Comparison of ENCODE assay signal across 17 mouse cellular contexts in genomic region chr11:101486126-101486525, GRCm38 (mm10). TPM values are rescaled to one million over a fixed set of nuclear protein-coding genes. Genes with fewer than 3 reads are reported as not detected.
DNase-seq lines count a peak whose midpoint lies in the region; ATAC-seq and TF ChIP-seq lines count a peak whose summit lies in the region.
"Had no signal": no experiment of that assay in that cellular context is flagged by ENCODE, and none has a peak within 500 bp of the region (broad histone marks: within the 10 kb centered on the region; RNA-seq: fewer than 3 reads in every experiment).

No protein-coding gene starts in this region.

- ATAC-seq in heart, embryonic 11.5 days (replicated peaks; ENCODE audit: insufficient number of reproducible peaks, low FRiP score, low TSS enrichment): no peak
- no peak for ATAC-seq in midbrain, postnatal 0 days (ENCODE audit: low FRiP score)
- ATAC-seq in liver, embryonic 16.5 days (ENCODE audit: low read depth): no peak
- no peak for ATAC-seq in midbrain, embryonic 16.5 days
- ATAC-seq in CD4-positive, CD25-positive, alpha-beta regulatory T cell, adult 4 months: no peak

- no peak overlapping the region for H3K4me3 ChIP-seq in heart, embryonic 11.5 days (ENCODE audit: low read depth, low read length)
- no peak overlapping the region for H3K4me3 ChIP-seq in midbrain, embryonic 10.5 days
- no peak overlapping the region for H3K4me3 ChIP-seq in midbrain, postnatal 0 days (ENCODE audit: low read depth, low read length)
- H3K4me3 ChIP-seq in liver, embryonic 16.5 days (ENCODE audit: low read depth, low read length): no peak overlapping the region
- H3K4me3 ChIP-seq in midbrain, embryonic 16.5 days (ENCODE audit: low read depth, low read length): no peak overlapping the region
- H3K4me3 ChIP-seq: limb, embryonic 15.5 days; neural tube, embryonic 13.5 days had no signal

- peaks cover 8% of the 10 kb centered on the region for H3K36me3 ChIP-seq in heart, embryonic 11.5 days (ENCODE audit: control insufficient read depth, insufficient read depth, low read length)
- peaks cover 48% of the 10 kb centered on the region for H3K36me3 ChIP-seq in midbrain, embryonic 10.5 days
- no peaks in the 10 kb centered on the region for H3K36me3 ChIP-seq in midbrain, postnatal 0 days (ENCODE audit: insufficient read depth, low read length)
- H3K36me3 ChIP-seq in liver, embryonic 16.5 days (ENCODE audit: control insufficient read depth, insufficient read depth): peaks cover 19% of the 10 kb centered on the region; the same call in 1 of the 2 replicates
- H3K36me3 ChIP-seq in midbrain, embryonic 16.5 days (ENCODE audit: control insufficient read depth, insufficient read depth, low read length): no peaks in the 10 kb centered on the region
- H3K36me3 ChIP-seq: neural tube, embryonic 13.5 days had no signal

- no peaks in the 10 kb centered on the region for H3K9me3 ChIP-seq in heart, embryonic 11.5 days (replicated peaks; ENCODE audit: control insufficient read depth, low read length)
- H3K9me3 ChIP-seq in midbrain, embryonic 10.5 days (replicated peaks): no peaks in the 10 kb centered on the region
- H3K9me3 ChIP-seq in midbrain, postnatal 0 days (ENCODE audit: low read length): no peaks in the 10 kb centered on the region
- no peaks in the 10 kb centered on the region for H3K9me3 ChIP-seq in liver, embryonic 16.5 days (replicated peaks; ENCODE audit: control insufficient read depth, low read length)
- H3K9me3 ChIP-seq in midbrain, embryonic 16.5 days (replicated peaks; ENCODE audit: control insufficient read depth, low read length, poor library complexity, severe bottlenecking): no peaks in the 10 kb centered on the region
- H3K9me3 ChIP-seq: limb, embryonic 15.5 days; neural tube, embryonic 13.5 days had no signal

- H3K4me1 ChIP-seq in heart, embryonic 11.5 days (ENCODE audit: control insufficient read depth, insufficient read depth, low read length): peaks cover 22% of the 10 kb centered on the region
- H3K4me1 ChIP-seq in midbrain, embryonic 10.5 days: peaks cover 25% of the 10 kb centered on the region
- no peaks in the 10 kb centered on the region for H3K4me1 ChIP-seq in midbrain, postnatal 0 days (ENCODE audit: insufficient read depth, low read length)
- peaks cover 30% of the 10 kb centered on the region for H3K4me1 ChIP-seq in liver, embryonic 16.5 days (ENCODE audit: control insufficient read depth, low read depth, low read length)
- H3K4me1 ChIP-seq in midbrain, embryonic 16.5 days (ENCODE audit: control insufficient read depth, insufficient read depth, low read length): 0 out of 2 replicates have a peak, but pooled peaks cover 2% of the 10 kb centered on the region
- H3K4me1 ChIP-seq: limb, embryonic 15.5 days had no signal

- no peak for TF ChIP-seq CTCF in midbrain, postnatal 0 days (IDR thresholded peaks at IDR 0.05)

- no peak overlapping the region for H3K9ac ChIP-seq in heart, embryonic 11.5 days (ENCODE audit: low read depth, low read length)
- H3K9ac ChIP-seq in midbrain, postnatal 0 days (replicated peaks; ENCODE audit: low read length, poor library complexity, severe bottlenecking): no peak overlapping the region
- H3K9ac ChIP-seq in liver, embryonic 16.5 days (ENCODE audit: low read depth, low read length): no peak overlapping the region
- no peak overlapping the region for H3K9ac ChIP-seq in midbrain, embryonic 16.5 days (ENCODE audit: low read depth, low read length)
- H3K9ac ChIP-seq: limb, embryonic 15.5 days had no signal

- WGBS in heart, embryonic 11.5 days (ENCODE audit: insufficient replicate concordance): 53% methylated on average over 6 of the region's 6 CpGs
- 87% methylated on average over 6 of the region's 6 CpGs for WGBS in midbrain, embryonic 10.5 days
- WGBS in midbrain, postnatal 0 days: 67% methylated on average over 6 of the region's 6 CpGs
- 26% methylated on average over 6 of the region's 6 CpGs for WGBS in liver, embryonic 16.5 days (ENCODE audit: insufficient replicate concordance)
- WGBS in midbrain, embryonic 16.5 days: 72% methylated on average over 6 of the region's 6 CpGs

- no peaks in the 10 kb centered on the region for H3K27me3 ChIP-seq in heart, embryonic 11.5 days (ENCODE audit: control insufficient read depth, insufficient read depth, low read length)
- H3K27me3 ChIP-seq in midbrain, embryonic 10.5 days (ENCODE audit: low read depth, poor library complexity, severe bottlenecking): no peaks in the 10 kb centered on the region
- H3K27me3 ChIP-seq in midbrain, postnatal 0 days (ENCODE audit: insufficient read depth, low read length): no peaks in the 10 kb centered on the region
- H3K27me3 ChIP-seq in liver, embryonic 16.5 days (ENCODE audit: control insufficient read depth, insufficient read depth, low read depth, low read length): no peaks in the 10 kb centered on the region
- H3K27me3 ChIP-seq in midbrain, embryonic 16.5 days (ENCODE audit: control insufficient read depth, insufficient read depth, low read depth, low read length): no peaks in the 10 kb centered on the region
- H3K27me3 ChIP-seq: limb, embryonic 15.5 days; neural tube, embryonic 13.5 days had no signal

- H3K27ac ChIP-seq in heart, embryonic 11.5 days (ENCODE audit: low read depth, low read length): peak overlapping the region; percentile 60
- H3K27ac ChIP-seq in midbrain, embryonic 10.5 days (replicated peaks): peak overlapping the region; percentile 79; the same call in 1 of the 2 replicates
- H3K27ac ChIP-seq in midbrain, postnatal 0 days (ENCODE audit: low read depth, low read length): no peak overlapping the region
- H3K27ac ChIP-seq in liver, embryonic 16.5 days (ENCODE audit: low read length): no peak overlapping the region
- peak overlapping the region; percentile 26; the same call in 1 of the 2 replicates for H3K27ac ChIP-seq in midbrain, embryonic 16.5 days (ENCODE audit: low read length)
- H3K27ac ChIP-seq: limb, embryonic 15.5 days had no signal

- DNase-seq in heart, adult 8-10 months (ENCODE audit: low spot score): no peak
- no peak for DNase-seq in midbrain, embryonic 10.5 days (ENCODE audit: low spot score)
- no peak for DNase-seq in midbrain, postnatal 0 days (ENCODE audit: low spot score)
- no peak for DNase-seq in thymus, postnatal 10 days (ENCODE audit: low spot score in 2 of 2)
- DNase-seq: adrenal gland, postnatal 10 days; cerebellum, adult 9-11 months; embryo, embryonic 11 days; heart, postnatal 4 days; kidney, adult 11 months; kidney, postnatal 25 days; lung, postnatal 14 days had no signal

- H3K4me2 ChIP-seq in heart, embryonic 11.5 days: no peak overlapping the region; the same call in 1 of the 2 replicates
- H3K4me2 ChIP-seq in midbrain, postnatal 0 days (ENCODE audit: low read depth, low read length, poor library complexity, severe bottlenecking): no peak overlapping the region
- peak overlapping the region; percentile 44; the same call in 1 of the 2 replicates for H3K4me2 ChIP-seq in liver, embryonic 16.5 days (ENCODE audit: low read depth, low read length)
- no peak overlapping the region for H3K4me2 ChIP-seq in midbrain, embryonic 16.5 days (ENCODE audit: low read length)
- H3K4me2 ChIP-seq: limb, embryonic 15.5 days; neural tube, embryonic 13.5 days had no signal

RNA-seq across cellular contexts. Expression of gene Vat1, which starts 20.1 kb away (rescaled TPM):
- 26.5 and 31.7 TPM in 2 replicates for polyA plus RNA-seq in heart, embryonic 11.5 days (2014; fragmentation: Nextera tagmentation; extraction: Ambion mirVana)
- total RNA-seq in heart, adult 8-10 months (2022): 10 to 100 TPM; 20.6 to 23.2 (median 21.8) TPM
- polyA plus RNA-seq in midbrain, embryonic 10.5 days (2016; fragmentation: Nextera tagmentation; extraction: Ambion mirVana): 36.1 and 47.7 TPM in 2 replicates
- total RNA-seq in midbrain, postnatal 0 days (2014; rRNA removed): 313 and 334 TPM in 2 replicates
- polyA plus RNA-seq in midbrain, postnatal 0 days (2015; fragmentation: Nextera tagmentation; extraction: Ambion mirVana): 143 and 146 TPM in 2 replicates
- polyA plus RNA-seq in liver, embryonic 16.5 days (2015; fragmentation: Nextera tagmentation; extraction: Ambion mirVana): 10.2 and 12.3 TPM in 2 replicates
- 134 and 145 TPM in 2 replicates for polyA plus RNA-seq in midbrain, embryonic 16.5 days (2015; fragmentation: Nextera tagmentation; extraction: Ambion mirVana)
- polyA plus RNA-seq in CD4-positive, CD25-positive, alpha-beta regulatory T cell, adult 4 months (2017; shearing (Covaris generic)): 1 to 10 TPM; 1.1 to 1.5 TPM

RNA-seq across cellular contexts. Expression of gene Rnd2, which starts 21.3 kb away (rescaled TPM):
- polyA plus RNA-seq in heart, embryonic 11.5 days (2014; fragmentation: Nextera tagmentation; extraction: Ambion mirVana): 17.5 and 22.3 TPM in 2 replicates
- 1 to 10 TPM; 5.3 to 7.5 (median 6.2) TPM for total RNA-seq in heart, adult 8-10 months (2022)
- polyA plus RNA-seq in midbrain, embryonic 10.5 days (2016; fragmentation: Nextera tagmentation; extraction: Ambion mirVana): 38.8 and 57.7 TPM in 2 replicates
- total RNA-seq in midbrain, postnatal 0 days (2014; rRNA removed): 90.5 and 96.3 TPM in 2 replicates
- polyA plus RNA-seq in midbrain, postnatal 0 days (2015; fragmentation: Nextera tagmentation; extraction: Ambion mirVana): 95.7 and 104 TPM in 2 replicates
- 1.4 and 1.7 TPM in 2 replicates for polyA plus RNA-seq in liver, embryonic 16.5 days (2015; fragmentation: Nextera tagmentation; extraction: Ambion mirVana)
- polyA plus RNA-seq in midbrain, embryonic 16.5 days (2015; fragmentation: Nextera tagmentation; extraction: Ambion mirVana): 67.7 and 76.5 TPM in 2 replicates
- under 1 TPM in 1 of 2 experiments, not detected in 1; 0.23 TPM for polyA plus RNA-seq in CD4-positive, CD25-positive, alpha-beta regulatory T cell, adult 4 months (2017; shearing (Covaris generic))

RNA-seq across cellular contexts. Expression of gene Ifi35, which starts 37.9 kb away (rescaled TPM):
- 10.2 and 11.8 TPM in 2 replicates for polyA plus RNA-seq in heart, embryonic 11.5 days (2014; fragmentation: Nextera tagmentation; extraction: Ambion mirVana)
- total RNA-seq in heart, adult 8-10 months (2022): 10 to 100 TPM; 13.4 to 14.6 (median 13.9) TPM
- polyA plus RNA-seq in midbrain, embryonic 10.5 days (2016; fragmentation: Nextera tagmentation; extraction: Ambion mirVana): 3.2 and 4.0 TPM in 2 replicates
- 1.9 and 3.3 TPM in 2 replicates for total RNA-seq in midbrain, postnatal 0 days (2014; rRNA removed)
- 4.5 TPM in 2 replicates for polyA plus RNA-seq in midbrain, postnatal 0 days (2015; fragmentation: Nextera tagmentation; extraction: Ambion mirVana)
- 22.4 and 26.5 TPM in 2 replicates for polyA plus RNA-seq in liver, embryonic 16.5 days (2015; fragmentation: Nextera tagmentation; extraction: Ambion mirVana)
- polyA plus RNA-seq in midbrain, embryonic 16.5 days (2015; fragmentation: Nextera tagmentation; extraction: Ambion mirVana): 2.5 and 3.1 TPM in 2 replicates
- polyA plus RNA-seq in CD4-positive, CD25-positive, alpha-beta regulatory T cell, adult 4 months (2017; shearing (Covaris generic)): 100 to 1,000 TPM; 174 to 204 TPM

RNA-seq across cellular contexts. Expression of gene Rpl27, which starts 44.0 kb away (rescaled TPM):
- polyA plus RNA-seq in heart, embryonic 11.5 days (2014; fragmentation: Nextera tagmentation; extraction: Ambion mirVana): 286 and 315 TPM in 2 replicates
- 10 to 100 TPM; 29.2 to 41.5 (median 39.2) TPM for total RNA-seq in heart, adult 8-10 months (2022)
- polyA plus RNA-seq in midbrain, embryonic 10.5 days (2016; fragmentation: Nextera tagmentation; extraction: Ambion mirVana): 382 and 448 TPM in 2 replicates
- total RNA-seq in midbrain, postnatal 0 days (2014; rRNA removed): 605 and 614 TPM in 2 replicates
- 227 and 260 TPM in 2 replicates for polyA plus RNA-seq in midbrain, postnatal 0 days (2015; fragmentation: Nextera tagmentation; extraction: Ambion mirVana)
- polyA plus RNA-seq in liver, embryonic 16.5 days (2015; fragmentation: Nextera tagmentation; extraction: Ambion mirVana): 138 and 160 TPM in 2 replicates
- 185 and 220 TPM in 2 replicates for polyA plus RNA-seq in midbrain, embryonic 16.5 days (2015; fragmentation: Nextera tagmentation; extraction: Ambion mirVana)
- 100 to 1,000 TPM; 407 to 740 TPM for polyA plus RNA-seq in CD4-positive, CD25-positive, alpha-beta regulatory T cell, adult 4 months (2017; shearing (Covaris generic))

Comparison
In these comparisons a context has a peak if more than half of its experiments do, and no peak if none do; other contexts are left out.
1. H3K27ac ChIP-seq: peak in heart, embryonic 11.5 days (single experiment), midbrain, embryonic 10.5 days (single experiment) and midbrain, embryonic 16.5 days (single experiment); none in midbrain, postnatal 0 days (single experiment) and liver, embryonic 16.5 days (single experiment).